Mouse (Mus musculus) spleen, postnatal 36 days (tissue): Measurements from ENCODE around the gene St6galnac5.
"Not testable (repeated sequence)": the region's sequence is repeated elsewhere in the genome, so short reads cannot be mapped to it uniquely, and the experiment has no call there.

Experiments
- DNase-seq, 2 experiments: peaks; one replicate each; pipeline ENCODE4 v3.0.0; 2022; ENCODE audit warnings: low spot score in 2 of 2, mixed read lengths in 1 of 2

Gene St6galnac5

DNA sequence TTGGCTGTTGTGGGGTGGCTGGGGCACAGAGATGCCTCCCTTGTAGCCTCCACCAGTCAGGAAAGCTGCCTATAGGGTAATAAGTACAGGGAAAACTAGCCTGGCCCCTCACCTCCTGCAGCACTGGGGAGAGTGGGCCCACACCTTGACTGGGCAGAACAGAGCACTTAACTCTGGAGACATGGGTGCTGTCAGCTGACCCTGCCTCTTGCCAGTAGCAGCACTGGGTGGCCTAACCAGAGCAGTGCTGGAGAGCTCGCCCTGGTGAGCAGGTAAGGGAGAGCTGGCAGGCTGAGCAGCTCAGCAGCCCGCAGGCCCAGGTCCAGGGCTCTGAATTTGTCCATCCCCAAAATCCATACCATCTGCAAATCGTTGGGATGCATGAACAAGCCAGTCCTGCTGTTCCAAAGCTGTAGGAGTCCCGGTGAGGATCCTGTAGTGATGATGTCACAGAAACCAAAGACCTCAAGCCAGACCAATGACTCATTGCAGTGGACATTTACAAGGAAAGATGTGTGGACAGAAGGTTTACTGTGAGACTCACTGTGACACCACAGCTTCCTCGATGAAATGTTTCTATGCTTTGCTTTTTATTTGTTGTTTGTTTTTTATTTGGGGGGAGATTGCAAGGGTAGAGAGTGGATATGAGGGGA is 193.6 kb downstream of the St6galnac5 start:
- DNase-seq = not testable (repeated sequence)

DNA sequence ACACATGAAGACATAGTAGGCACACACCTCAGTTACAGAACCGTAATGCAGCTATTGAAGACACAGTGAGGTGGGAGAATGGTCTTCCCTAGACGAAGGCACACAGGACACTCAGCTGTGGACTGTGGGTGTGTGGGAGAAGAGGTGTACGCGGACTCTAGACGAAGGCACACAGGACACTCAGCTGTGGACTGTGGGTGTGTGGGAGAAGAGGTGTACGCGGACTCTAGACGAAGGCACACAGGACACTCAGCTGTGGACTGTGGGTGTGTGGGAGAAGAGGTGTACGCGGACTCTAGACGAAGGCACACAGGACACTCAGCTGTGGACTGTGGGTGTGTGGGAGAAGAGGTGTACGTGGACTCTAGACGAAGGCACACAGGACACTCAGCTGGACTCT is 197.7 kb downstream of the St6galnac5 start:
- DNase-seq = not testable (repeated sequence)

DNA sequence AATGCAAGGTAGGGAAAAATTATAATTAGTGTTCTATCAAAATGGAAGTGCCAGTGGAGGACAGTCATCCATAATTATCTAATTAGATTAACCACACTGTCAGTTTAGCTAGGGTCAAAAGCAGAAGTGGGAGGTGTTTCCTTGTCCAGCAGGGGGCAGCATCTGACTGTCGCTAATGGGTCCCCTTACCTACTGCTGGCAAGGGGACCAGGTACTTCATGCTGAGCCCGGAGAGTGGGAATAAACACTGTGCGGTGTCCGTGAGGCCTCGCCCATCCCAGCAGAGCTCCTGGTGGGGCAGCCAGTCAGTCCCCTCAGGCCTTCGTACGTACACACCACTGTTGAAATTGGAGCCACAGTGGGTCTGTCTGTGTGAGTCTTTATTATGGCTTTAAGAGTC is 198.3 kb downstream of the St6galnac5 start:
- peak; percentile 39 to 47 for DNase-seq

DNA sequence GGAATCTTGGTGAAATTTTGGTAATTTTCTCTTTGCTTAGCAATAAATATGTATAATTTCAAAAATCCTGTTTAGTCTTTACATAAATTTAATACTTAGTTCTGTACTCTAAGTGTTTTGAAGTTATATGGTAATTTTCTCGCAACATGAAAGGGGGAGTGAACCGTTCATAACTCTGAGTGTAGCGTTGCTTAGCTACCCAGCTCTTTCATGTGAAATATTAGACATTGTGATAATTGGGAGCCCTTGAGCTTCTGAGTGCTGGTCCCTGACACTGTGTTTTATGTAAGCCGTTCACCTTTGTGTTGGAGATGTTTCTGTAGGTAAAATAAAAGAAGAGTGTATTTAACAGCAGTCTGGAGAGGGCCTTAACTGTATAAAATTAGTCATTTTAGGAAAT is 202.2 kb downstream of the St6galnac5 start:
- DNase-seq = no peak

DNA sequence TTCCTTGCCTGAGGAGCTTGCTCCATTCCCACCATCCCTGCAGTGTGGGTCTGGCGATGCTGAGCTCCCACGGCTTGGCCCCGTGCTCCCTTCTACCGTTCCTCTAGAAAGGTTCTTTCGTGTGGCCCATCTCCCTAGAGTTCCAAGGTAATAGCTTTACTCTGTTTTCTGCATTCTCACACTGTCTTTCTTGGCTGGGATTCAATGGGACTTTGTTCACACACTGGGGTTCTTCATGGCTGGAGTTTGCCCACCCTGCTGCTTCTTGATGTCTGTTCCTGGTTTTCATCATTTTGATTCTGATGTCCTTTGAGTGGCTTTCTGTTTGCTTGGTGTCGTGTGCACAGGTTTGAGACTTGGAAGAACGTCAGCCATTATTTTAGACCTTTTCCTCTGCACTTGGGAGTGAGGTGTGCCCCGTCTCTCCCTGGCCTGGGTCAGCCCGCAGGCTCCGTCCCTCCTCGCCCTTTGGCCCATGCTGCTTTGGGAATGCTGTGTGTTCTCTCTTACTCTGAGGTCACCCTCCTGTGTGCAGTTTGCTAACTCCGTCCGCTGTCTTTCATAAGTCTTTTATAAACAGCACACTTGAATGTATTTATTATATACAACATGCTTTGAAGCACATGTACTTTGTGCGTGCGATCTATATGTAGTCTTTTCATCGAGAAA is 205.0 kb downstream of the St6galnac5 start:
- no peak for DNase-seq

DNA sequence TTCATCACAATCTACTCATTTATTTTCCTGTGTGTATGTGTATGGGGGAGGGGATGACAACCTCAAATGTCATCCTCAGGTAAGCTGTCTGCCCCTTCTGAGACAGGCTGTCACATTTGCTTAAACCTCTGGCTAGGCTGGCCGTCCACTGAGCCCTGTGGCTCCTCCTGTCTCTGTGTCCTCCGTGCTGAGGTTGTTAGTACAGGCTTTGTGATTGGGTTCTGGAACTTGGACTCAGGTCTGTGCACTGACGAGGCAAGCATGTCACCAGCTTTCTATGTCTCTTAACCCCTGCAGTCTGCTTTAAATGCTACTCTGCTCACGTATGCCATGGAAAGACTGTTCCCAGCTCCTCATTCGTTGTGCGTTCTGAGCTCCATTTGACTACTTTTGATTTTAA is 205.7 kb downstream of the St6galnac5 start:
- DNase-seq = no peak

DNA sequence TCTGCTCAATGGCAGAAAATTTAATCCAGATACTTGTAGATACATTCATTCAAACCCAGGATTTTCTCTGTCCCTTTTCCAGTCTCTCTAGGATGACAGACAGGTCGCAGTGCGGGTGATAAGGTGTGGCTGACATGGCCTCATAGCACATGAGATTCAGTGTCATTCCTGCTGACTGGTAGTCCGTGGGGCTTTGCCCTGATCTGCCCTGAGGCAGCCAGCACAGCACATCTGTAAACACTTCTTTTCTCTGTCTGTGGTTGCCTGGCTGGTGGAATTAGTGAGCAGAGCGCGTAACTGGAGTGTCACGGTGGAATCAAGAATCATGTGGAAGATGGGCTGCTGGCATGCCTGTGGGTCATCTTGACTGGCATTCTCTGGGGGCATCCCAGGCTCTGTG is 212.0 kb downstream of the St6galnac5 start:
- DNase-seq = no peak

DNA sequence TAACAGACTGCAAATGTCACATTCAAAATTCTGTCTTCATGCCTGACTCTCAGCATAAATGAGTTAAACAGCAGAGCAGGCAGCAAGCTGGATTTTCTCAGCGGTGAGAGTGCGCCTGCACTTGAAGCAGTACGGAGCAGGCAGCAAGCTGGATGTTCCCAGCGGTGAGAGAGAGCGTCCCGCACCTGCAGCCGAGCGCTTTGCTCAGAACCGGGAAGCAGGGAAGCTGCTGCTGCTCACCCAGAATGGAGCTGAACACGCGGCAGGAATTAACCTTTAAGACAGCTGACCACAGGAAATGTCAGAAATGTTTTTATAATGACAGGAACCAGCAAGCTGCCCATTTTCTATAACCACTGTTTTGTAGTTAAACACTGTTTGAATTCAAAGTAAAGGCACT is 214.6 kb downstream of the St6galnac5 start:
- no peak for DNase-seq
